Mouse (Mus musculus): ENCODE results near the gene Med23.

Gene Med23

DNA sequence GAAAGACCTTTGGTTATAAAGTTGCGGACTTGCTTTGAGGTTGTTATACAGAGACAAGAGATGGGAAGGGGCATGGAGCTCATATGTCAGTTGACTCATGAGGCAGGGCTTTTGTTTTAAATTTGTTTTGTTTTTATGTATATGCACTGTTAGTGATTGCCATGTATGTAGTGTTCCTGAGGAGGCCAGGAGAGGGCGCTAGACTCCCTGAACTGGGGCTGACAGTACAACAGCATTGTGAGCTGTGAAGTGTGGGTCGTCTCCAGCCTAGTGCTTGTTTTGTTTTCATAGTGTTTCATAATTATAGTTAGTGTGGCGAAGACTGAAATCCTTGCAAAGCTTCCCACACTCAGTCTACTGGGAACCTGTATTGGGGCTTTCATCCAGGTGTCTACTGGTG lies 3.8 kb downstream of the Med23 start:
- no peak for DNase-seq (ENCODE audit: low spot score in 2 of 2)

- DNase-seq (ENCODE audit: low spot score in 2 of 2), result peak in 1 of 2 experiments; percentile 20
Measured at GRCm38 (mm10) chr10:24886008-24886407, 16.2 kb downstream of the Med23 start.

DNA sequence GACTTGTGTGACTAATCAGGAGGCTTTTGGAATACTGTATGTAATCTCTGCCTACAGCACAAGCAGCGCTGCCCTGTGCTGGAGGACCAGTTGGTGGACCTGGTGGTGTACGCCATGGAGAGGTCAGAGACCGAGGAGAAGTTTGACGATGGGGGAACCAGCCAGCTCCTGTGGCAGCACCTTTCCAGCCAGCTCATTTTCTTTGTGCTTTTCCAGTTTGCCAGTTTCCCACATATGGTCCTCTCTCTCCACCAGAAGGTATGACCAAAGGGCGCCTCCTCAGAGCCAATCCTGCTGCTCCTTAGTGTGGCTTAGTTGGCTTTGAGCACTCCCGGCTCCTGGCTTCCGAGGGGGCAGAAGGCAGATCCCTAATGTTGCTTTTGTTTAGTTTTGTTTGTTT lies 18.6 kb downstream of the Med23 start:
- DNase-seq (ENCODE audit: low spot score in 2 of 2), result no peak

GRCm38 (mm10) chr10:24895927-24896326 lies 26.1 kb downstream of the Med23 start:
- DNase-seq (ENCODE audit: low spot score in 2 of 2), result peak; percentile 31 to 41

- no peak for DNase-seq (ENCODE audit: low spot score in 2 of 2)
Measured at GRCm38 (mm10) chr10:24905627-24906026, 35.8 kb downstream of the Med23 start.

DNA sequence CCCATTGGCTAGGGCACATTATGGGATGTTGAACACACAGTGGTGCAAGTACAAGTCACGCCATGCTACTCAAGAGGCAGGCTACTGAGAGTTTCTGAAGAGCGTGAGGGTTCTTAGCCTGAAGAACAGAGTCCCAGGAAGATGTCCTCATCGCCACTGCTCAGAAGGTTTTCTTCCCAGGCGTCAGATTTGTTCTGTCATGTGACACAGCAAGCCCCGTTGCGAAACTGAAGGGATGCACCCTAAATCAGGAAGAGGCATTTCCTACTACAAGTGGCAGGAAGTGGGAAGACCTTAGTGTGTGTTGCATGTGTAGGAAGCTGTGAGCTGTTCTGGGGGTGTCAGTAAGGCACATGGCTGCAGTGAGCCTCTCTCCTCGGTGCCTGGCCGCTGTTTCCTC lies 41.4 kb downstream of the Med23 start:
- DNase-seq (ENCODE audit: low spot score in 2 of 2), result no peak

DNA sequence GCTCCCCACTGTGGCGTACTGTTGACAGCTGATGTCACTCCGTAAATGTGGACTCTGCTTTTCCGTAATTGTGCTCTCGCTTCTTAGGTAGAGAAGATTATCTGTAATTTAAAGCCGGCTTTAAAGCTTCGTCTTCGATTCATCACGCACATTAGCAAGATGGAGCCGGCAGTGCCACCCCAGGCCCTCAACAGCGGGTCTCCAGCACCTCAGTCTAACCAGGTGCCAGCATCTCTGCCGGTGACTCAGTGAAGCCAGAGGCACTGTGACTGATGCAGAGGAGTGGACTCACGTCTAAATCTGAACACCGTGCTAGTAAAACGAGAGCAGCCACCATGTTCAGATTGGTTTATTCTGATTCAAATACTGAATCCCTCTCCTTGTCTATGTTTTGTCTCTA lies 42.8 kb downstream of the Med23 start:
- DNase-seq (ENCODE audit: low spot score in 2 of 2), result no peak

- no peak for DNase-seq (ENCODE audit: low spot score in 2 of 2)
Measured at GRCm38 (mm10) chr10:24915486-24915885, 45.7 kb downstream of the Med23 start.

DNA sequence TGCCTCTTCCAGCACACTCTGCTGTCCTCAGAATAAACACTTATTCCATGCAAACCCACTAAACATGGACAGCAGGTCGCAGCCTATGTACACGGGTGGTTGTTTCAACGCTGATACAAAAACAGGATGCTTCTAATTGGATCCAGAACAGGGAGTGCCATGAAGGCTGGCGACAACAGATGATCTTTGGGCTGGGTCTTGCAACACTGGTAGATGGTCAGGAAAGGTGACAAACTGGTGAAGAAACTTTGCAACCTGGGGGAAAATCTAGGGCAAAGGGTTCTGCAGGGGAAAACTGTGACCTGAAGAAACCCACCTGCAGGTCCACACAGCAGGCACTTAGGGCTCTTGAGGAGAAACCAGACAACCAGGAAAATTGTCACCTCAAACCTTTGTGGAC lies 53.2 kb downstream of the Med23 start:
- DNase-seq (ENCODE audit: low spot score in 2 of 2), result no peak

DNA sequence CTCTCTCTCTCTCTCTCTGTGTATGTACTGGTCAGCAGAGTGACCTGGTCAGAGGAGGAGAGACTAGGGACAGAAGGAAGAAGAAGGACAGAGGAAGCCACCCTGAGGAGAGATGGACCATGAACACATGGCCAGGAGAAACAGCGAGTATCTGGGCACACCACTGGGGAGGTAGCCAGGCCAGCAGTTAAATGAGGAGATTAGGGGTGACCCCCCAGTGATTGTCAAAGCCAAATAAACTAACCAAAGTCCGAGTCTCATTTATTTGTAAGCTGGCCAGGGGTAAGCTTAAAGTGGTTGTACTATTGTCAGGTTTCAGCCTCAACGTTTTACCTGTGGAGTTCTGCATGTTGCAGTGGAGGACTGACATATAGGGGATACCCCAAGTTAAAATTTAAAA lies 54.5 kb downstream of the Med23 start:
- no peak for DNase-seq (ENCODE audit: low spot score in 2 of 2)

GRCm38 (mm10) chr10:24926380-24926779 lies 56.6 kb downstream of the Med23 start:
- DNase-seq (ENCODE audit: low spot score in 2 of 2), result no peak

GRCm38 (mm10) chr10:24926962-24927720 lies 57.4 kb downstream of the Med23 start, which contains the start of gene Arg1:
Gene Arg1 (minus strand): TSS chr10:24927484.
- DNase-seq (ENCODE audit: low spot score in 2 of 2), result no peak

- DNase-seq (ENCODE audit: low spot score in 2 of 2), result no peak
Measured at GRCm38 (mm10) chr10:24928072-24928471, 58.3 kb downstream of the Med23 start.

- DNase-seq (ENCODE audit: low spot score in 2 of 2), result no peak
Measured at GRCm38 (mm10) chr10:24930143-24930542, 60.4 kb downstream of the Med23 start.

- DNase-seq (ENCODE audit: low spot score in 2 of 2), result no peak
Measured at GRCm38 (mm10) chr10:24947871-24948270, 78.1 kb downstream of the Med23 start.

- no peak for DNase-seq (ENCODE audit: low spot score in 2 of 2)
Measured at GRCm38 (mm10) chr10:24948278-24948677, 78.5 kb downstream of the Med23 start.

DNA sequence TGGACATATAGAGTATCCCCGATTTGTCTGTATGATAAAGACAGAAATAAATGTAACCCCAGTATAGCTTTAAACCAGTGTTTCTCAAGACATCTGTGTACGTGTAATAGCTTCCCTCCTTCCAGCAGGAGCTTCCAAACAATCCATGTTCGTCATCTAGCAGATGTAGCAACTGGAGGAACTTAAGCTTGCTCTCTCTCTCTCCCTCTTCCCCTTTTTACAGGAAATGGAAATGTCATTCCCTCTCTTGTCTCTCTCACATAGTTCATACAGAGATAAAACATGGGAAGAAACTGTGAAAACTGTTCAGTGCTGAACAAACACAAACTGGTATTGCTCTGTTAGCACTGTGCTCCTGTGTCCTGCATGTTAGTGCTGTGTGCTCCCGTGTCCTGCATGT lies 80.4 kb downstream of the Med23 start:
- DNase-seq (ENCODE audit: low spot score in 2 of 2), result no peak

- no peak for DNase-seq (ENCODE audit: low spot score in 2 of 2)
Measured at GRCm38 (mm10) chr10:24951575-24951974, 81.8 kb downstream of the Med23 start.

DNA sequence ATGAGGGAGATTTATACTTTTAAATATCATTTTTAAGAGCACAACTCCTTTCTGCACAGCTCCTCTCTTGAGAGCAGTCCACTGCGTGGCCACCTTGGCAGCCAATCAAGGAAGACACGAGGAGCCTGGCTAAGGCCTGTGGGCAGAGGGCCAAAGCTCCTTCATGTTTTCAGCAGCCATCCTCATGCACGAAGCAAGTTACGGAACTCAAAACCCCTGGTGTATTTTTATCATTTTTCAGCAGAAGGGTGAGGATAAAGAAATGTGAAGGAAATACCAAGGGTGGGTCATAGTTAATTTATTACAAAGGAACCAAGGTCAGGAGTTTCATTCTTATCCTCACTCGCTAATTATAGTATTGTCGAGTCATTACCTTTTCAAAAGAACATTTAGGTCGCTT lies 82.8 kb downstream of the Med23 start:
- DNase-seq (ENCODE audit: low spot score in 2 of 2), result no peak

GRCm38 (mm10) chr10:24953876-24954275 lies 84.1 kb downstream of the Med23 start:
- DNase-seq (ENCODE audit: low spot score in 2 of 2), result no peak

DNA sequence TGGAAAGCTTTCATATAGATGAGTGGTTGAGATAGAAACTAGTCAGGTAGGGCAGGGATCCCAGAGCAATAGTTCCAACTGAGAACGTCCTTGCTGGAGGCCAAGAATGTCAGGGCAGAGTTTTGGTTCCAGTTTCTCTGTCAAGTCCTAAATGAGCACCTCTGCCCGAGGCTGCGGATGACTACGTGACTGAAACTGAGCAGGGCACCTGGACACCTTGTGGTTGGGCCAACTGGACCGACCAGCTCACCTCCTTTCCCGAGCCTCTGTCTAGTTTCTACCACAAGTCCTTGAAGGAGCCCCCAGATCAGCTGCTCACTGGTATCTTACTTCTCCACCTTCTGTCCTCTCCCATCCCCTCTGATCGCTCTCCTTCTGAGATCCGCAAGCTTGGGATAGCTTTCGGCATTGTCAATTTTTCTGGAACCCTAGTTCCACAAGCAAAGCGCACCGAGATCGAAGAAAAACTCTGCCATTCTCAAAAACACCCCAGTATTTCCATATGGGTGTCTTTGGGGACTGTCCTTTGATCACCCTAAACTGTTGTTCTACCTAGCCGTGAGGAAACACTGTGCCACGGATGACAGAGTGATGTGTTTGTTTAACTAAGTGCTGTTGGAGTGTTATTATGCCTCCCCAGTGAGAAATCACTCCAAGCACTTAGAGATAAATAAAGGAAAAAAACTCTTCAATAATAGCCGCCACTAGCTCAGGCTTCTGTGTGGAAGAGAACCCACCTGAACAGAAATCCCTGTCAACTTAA lies 88.7 kb downstream of the Med23 start:
- no peak for DNase-seq (ENCODE audit: low spot score in 2 of 2)

DNA sequence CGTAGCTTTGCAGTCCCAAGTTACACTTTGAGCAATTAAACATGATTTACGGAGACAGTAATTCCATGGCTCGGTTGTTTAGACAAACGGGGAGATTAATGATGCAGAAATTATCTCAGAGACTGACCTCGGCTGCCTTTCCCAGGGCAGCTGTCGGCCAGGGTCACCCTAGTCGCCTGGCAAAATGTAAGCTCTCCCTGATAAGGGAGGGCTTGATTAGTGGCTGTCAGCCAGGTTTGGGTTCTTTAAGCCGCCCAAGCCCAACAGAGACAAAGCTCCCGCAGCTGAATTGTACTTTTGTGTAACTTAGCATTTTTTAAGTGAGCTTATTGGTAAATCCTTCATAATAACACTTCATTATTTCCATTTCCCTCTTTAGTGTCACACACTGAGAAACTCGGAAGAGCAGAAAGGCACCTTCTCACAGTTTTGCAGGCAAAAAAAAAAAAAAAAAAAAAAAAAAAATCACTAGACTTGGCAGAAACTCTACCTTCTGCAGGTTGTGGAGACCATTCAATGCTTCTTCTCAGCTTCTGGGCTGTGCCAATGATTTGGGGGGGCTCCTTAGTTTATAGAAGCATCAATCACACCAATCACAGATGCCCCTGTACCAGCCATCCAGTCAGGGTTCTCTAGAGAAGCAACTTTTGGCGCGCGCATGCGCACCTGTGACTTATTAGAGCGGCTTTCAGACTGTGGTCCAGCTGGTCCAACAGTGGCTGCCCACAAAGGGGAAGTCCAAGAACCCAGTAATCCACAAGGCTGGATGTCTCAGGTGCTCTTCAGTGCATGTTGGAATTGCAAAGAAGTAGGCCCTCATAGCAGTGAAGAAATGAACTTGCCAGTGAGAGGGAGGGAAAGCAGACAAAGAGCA lies 89.5 kb downstream of the Med23 start:
- DNase-seq (ENCODE audit: low spot score in 2 of 2), result no peak
